ENCODE assay signal across 8 mouse cellular contexts in the genomic region with DNA sequence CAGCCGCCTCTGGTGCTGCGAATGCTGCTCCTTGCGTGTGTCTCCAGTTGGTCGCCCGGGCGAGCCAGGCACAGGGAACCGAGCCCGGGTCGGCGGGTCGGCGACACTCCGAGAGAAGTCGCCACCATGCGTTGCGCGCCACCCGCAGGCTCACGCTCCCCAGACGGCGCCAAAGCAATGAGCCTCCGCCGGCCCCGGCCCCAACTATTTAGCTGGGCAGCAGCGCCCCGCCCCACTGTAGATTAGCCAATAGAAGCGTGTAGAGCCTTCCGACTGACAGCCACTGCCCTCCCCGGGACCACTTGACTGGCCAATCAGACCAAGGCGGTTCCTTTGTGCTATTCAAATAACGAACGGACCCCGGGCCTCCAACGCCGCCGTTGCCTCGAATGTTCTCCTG. TPM values are rescaled to one million over a fixed set of nuclear protein-coding genes. Genes with fewer than 3 reads are reported as not detected.
DNase-seq lines count a peak whose midpoint lies in the region; ATAC-seq and TF ChIP-seq lines count a peak whose summit lies in the region.

A gene (minus strand): TSS at position 181 of the 400 bp plus-strand sequence.

- DNase-seq in brain, embryonic 14.5 days (ENCODE audit: low read depth): peak; percentile 99
- peak; percentile 98 for DNase-seq in forebrain, embryonic 11.5 days (ENCODE audit: low spot score)
- DNase-seq in kidney, postnatal 14 days: peak; percentile 97

- peak within 1 kb of the TSS; percentile 99 for H3K9ac ChIP-seq in forebrain, embryonic 11.5 days (ENCODE audit: low read length)
- H3K9ac ChIP-seq in heart, embryonic 15.5 days: peak within 1 kb of the TSS; percentile 91
- H3K9ac ChIP-seq in liver, embryonic 12.5 days: peak within 1 kb of the TSS; percentile 57
- peak within 1 kb of the TSS; percentile 99 for H3K9ac ChIP-seq in stomach, embryonic 14.5 days (replicated peaks; ENCODE audit: low read depth, low read length)

- peaks cover 14% of the 10 kb centered on the region for H3K79me3 ChIP-seq in C2C12 (ENCODE audit: low read depth)

- WGBS in forebrain, embryonic 11.5 days: under 1% methylated on average over 37 of the region's 37 CpGs
- under 1% methylated on average over 37 of the region's 37 CpGs for WGBS in heart, embryonic 15.5 days
- under 1% methylated on average over 37 of the region's 37 CpGs for WGBS in liver, embryonic 12.5 days (ENCODE audit: insufficient replicate concordance)
- under 1% methylated on average over 34 of the region's 37 CpGs for whole genome bisulfite sequencing in stomach, embryonic 14.5 days

- H3K79me2 ChIP-seq in C2C12 (ENCODE audit: control insufficient read depth, insufficient read depth) (peaks cover 34% of the 10 kb centered on the region), myocyte (ENCODE audit: control insufficient read depth, insufficient read depth) (no peaks in the 10 kb centered on the region)

- peak within 1 kb of the TSS; percentile 89 for H3K27ac ChIP-seq in forebrain, embryonic 11.5 days (ENCODE audit: low read depth, low read length)
- H3K27ac ChIP-seq in heart, embryonic 15.5 days: peak within 1 kb of the TSS; percentile 93
- H3K27ac ChIP-seq in liver, embryonic 12.5 days: peak within 1 kb of the TSS; percentile 62
- peak within 1 kb of the TSS; percentile 97 for H3K27ac ChIP-seq in stomach, embryonic 14.5 days (ENCODE audit: low read length)

- peak within 1 kb of the TSS; percentile 89 for H3K4me2 ChIP-seq in forebrain, embryonic 11.5 days (ENCODE audit: low read depth, low read length, severe bottlenecking)
- H3K4me2 ChIP-seq in heart, embryonic 15.5 days: peak within 1 kb of the TSS; percentile 93
- peak within 1 kb of the TSS; percentile 70 for H3K4me2 ChIP-seq in liver, embryonic 12.5 days
- peak within 1 kb of the TSS; percentile 83 for H3K4me2 ChIP-seq in myocyte (ENCODE audit: low read depth)
- peak within 1 kb of the TSS; percentile 98 for H3K4me2 ChIP-seq in stomach, embryonic 14.5 days (replicated peaks; ENCODE audit: low read depth, low read length)

- TF ChIP-seq CTCF in C2C12 (IDR thresholded peaks at IDR 0.05; ENCODE audit: control insufficient read depth, insufficient read depth, insufficient read length): peak; percentile 17
- TF ChIP-seq CTCF in brain, embryonic 14.5 days (IDR thresholded peaks at IDR 0.05; ENCODE audit: borderline replicate concordance, extremely low read depth, insufficient read depth, insufficient read length): no peak

- no peaks in the 10 kb centered on the region for H3K36me3 ChIP-seq in C2C12 (ENCODE audit: control insufficient read depth, insufficient read depth)
- no peaks in the 10 kb centered on the region for H3K36me3 ChIP-seq in forebrain, embryonic 11.5 days (ENCODE audit: control insufficient read depth, insufficient read depth, low read length)
- no peaks in the 10 kb centered on the region for H3K36me3 ChIP-seq in heart, embryonic 15.5 days
- H3K36me3 ChIP-seq in liver, embryonic 12.5 days: no peaks in the 10 kb centered on the region
- H3K36me3 ChIP-seq in myocyte (ENCODE audit: control insufficient read depth, insufficient read depth): no peaks in the 10 kb centered on the region
- H3K36me3 ChIP-seq in stomach, embryonic 14.5 days (ENCODE audit: control insufficient read depth, insufficient read depth, low read length): no peaks in the 10 kb centered on the region

- H3ac ChIP-seq in C2C12 (ENCODE audit: control insufficient read depth, insufficient read length, low read depth): peak within 1 kb of the TSS; percentile 69
- H3ac ChIP-seq in myocyte (ENCODE audit: control insufficient read depth, insufficient read length): peak within 1 kb of the TSS; percentile 95

- peak within 1 kb of the TSS; percentile 87 for H3K4me3 ChIP-seq in C2C12 (ENCODE audit: insufficient read depth, poor library complexity, severe bottlenecking)
- H3K4me3 ChIP-seq in forebrain, embryonic 11.5 days (ENCODE audit: low read depth, low read length): peak within 1 kb of the TSS; percentile 96
- peak within 1 kb of the TSS; percentile 88 for H3K4me3 ChIP-seq in heart, embryonic 15.5 days
- H3K4me3 ChIP-seq in liver, embryonic 12.5 days: peak within 1 kb of the TSS; percentile 59
- H3K4me3 ChIP-seq in myocyte: peak within 1 kb of the TSS; percentile 68
- peak within 1 kb of the TSS; percentile 98 for H3K4me3 ChIP-seq in stomach, embryonic 14.5 days (ENCODE audit: low read depth, low read length)

- TF ChIP-seq POLR2A in brain, embryonic 14.5 days (IDR thresholded peaks at IDR 0.05; ENCODE audit: borderline replicate concordance, extremely low read depth, insufficient read depth, insufficient read length, poor library complexity, severe bottlenecking): peak; percentile 98
- peak; percentile 99 for TF ChIP-seq POLR2A in myocyte (IDR thresholded peaks at IDR 0.05; ENCODE audit: insufficient read length, low read depth)

- no peaks in the 10 kb centered on the region for H3K9me3 ChIP-seq in forebrain, embryonic 11.5 days (ENCODE audit: control insufficient read depth, low read length)
- no peaks in the 10 kb centered on the region for H3K9me3 ChIP-seq in heart, embryonic 15.5 days (replicated peaks)
- H3K9me3 ChIP-seq in liver, embryonic 12.5 days (replicated peaks): no peaks in the 10 kb centered on the region
- H3K9me3 ChIP-seq in stomach, embryonic 14.5 days (ENCODE audit: control insufficient read depth, low read depth, low read length): no peaks in the 10 kb centered on the region

- H3K4me1 ChIP-seq in forebrain, embryonic 11.5 days (replicated peaks; ENCODE audit: control insufficient read depth, insufficient read depth, low read length): peaks cover 15% of the 10 kb centered on the region
- peaks cover 29% of the 10 kb centered on the region for H3K4me1 ChIP-seq in heart, embryonic 15.5 days (replicated peaks)
- peaks cover 21% of the 10 kb centered on the region for H3K4me1 ChIP-seq in liver, embryonic 12.5 days
- H3K4me1 ChIP-seq in stomach, embryonic 14.5 days (ENCODE audit: control insufficient read depth, insufficient read depth, low read length): peaks cover 17% of the 10 kb centered on the region

- H3K27me3 ChIP-seq in C2C12 (ENCODE audit: control insufficient read depth, insufficient read depth, insufficient read length): no peaks in the 10 kb centered on the region
- H3K27me3 ChIP-seq in forebrain, embryonic 11.5 days (ENCODE audit: control insufficient read depth, insufficient read depth, low read length): peaks cover under 1% of the 10 kb centered on the region
- peaks cover 10% of the 10 kb centered on the region; the same call in 1 of the 2 replicates for H3K27me3 ChIP-seq in heart, embryonic 15.5 days
- H3K27me3 ChIP-seq in liver, embryonic 12.5 days (replicated peaks): peaks cover 89% of the 10 kb centered on the region
- no peaks in the 10 kb centered on the region for H3K27me3 ChIP-seq in myocyte (ENCODE audit: control insufficient read depth, insufficient read depth, insufficient read length)
- H3K27me3 ChIP-seq in stomach, embryonic 14.5 days (ENCODE audit: control insufficient read depth, insufficient read depth, low read length): no peaks in the 10 kb centered on the region

- ATAC-seq in forebrain, embryonic 11.5 days (replicated peaks; ENCODE audit: low FRiP score): peak; percentile 91
- peak; percentile 89 for ATAC-seq in heart, embryonic 15.5 days (replicated peaks; ENCODE audit: insufficient number of reproducible peaks, insufficient read depth, low FRiP score, low read depth)
- ATAC-seq in liver, embryonic 12.5 days: peak; percentile 70
- ATAC-seq in stomach, embryonic 14.5 days (ENCODE audit: insufficient number of reproducible peaks, insufficient read depth, low FRiP score, low read depth): peak; percentile 91

TF ChIP-seq in C2C12, 6 proteins besides CTCF, POLR2A, EP300 and RAD21:
- TF ChIP-seq MYOG (IDR thresholded peaks at IDR 0.05; ENCODE audit: control insufficient read depth, extremely low read depth, insufficient read length) (no peak), MAX (IDR thresholded peaks at IDR 0.05) (no peak), USF1 (IDR thresholded peaks at IDR 0.05; ENCODE audit: low read depth) (no peak), CEBPB (IDR thresholded peaks at IDR 0.05; ENCODE audit: low read depth) (no peak), FOSL1 (IDR thresholded peaks at IDR 0.05; ENCODE audit: insufficient read depth, low read length, poor library complexity, severe bottlenecking) (no peak), MYOD1 (IDR thresholded peaks at IDR 0.05; ENCODE audit: control insufficient read depth, insufficient read length, low read depth) (no peak)

TF ChIP-seq in myocyte, 11 proteins besides CTCF, POLR2A, EP300 and RAD21:
- no peak for TF ChIP-seq TCF12 (IDR thresholded peaks at IDR 0.05; ENCODE audit: insufficient read depth, poor library complexity, severe bottlenecking)
- TF ChIP-seq TCF3 (IDR thresholded peaks at IDR 0.05; ENCODE audit: insufficient read length, low read depth): peak; percentile 26
- no peak for TF ChIP-seq SRF (IDR thresholded peaks at IDR 0.05; ENCODE audit: control insufficient read depth, insufficient read length, low read depth)
- peak in 1 of 3 experiments; percentile 14 for TF ChIP-seq MYOD1 (IDR thresholded peaks at IDR 0.05; ENCODE audit: control insufficient read depth in 1 of 3, insufficient read length in 2 of 3, low read depth in 2 of 3)
- peak; percentile 92 for TF ChIP-seq E2F4 (IDR thresholded peaks at IDR 0.05; ENCODE audit: insufficient read depth)
- peak; percentile 100 for TF ChIP-seq POLR2AphosphoS2 (IDR thresholded peaks at IDR 0.05; ENCODE audit: insufficient read length, low read depth)
- peak; percentile 69 for TF ChIP-seq REST (IDR thresholded peaks at IDR 0.05; ENCODE audit: insufficient read depth, insufficient read length)

RNA-seq across cellular contexts. Expression of the gene that starts here (rescaled TPM):
- polyA plus RNA-seq in C2C12 (2012; fragmentation: generic; extraction: Trizol): 61.4 TPM
- polyA plus RNA-seq in brain, embryonic 14.5 days (2012; rRNA removed): 26.1 and 37.9 TPM in 2 replicates
- polyA plus RNA-seq in forebrain, embryonic 11.5 days (2014; fragmentation: Nextera tagmentation; extraction: Ambion mirVana): 3.7 and 8.5 TPM in 2 replicates
- polyA plus RNA-seq in heart, embryonic 15.5 days (2015; fragmentation: Nextera tagmentation; extraction: Ambion mirVana): 1.7 and 2.0 TPM in 2 replicates
- 0.44 and 0.59 TPM in 2 replicates for polyA plus RNA-seq in liver, embryonic 12.5 days (2016; fragmentation: Nextera tagmentation; extraction: Ambion mirVana)
- polyA plus RNA-seq in myocyte (2012; fragmentation: generic; extraction: Trizol): 20.5 TPM
- polyA plus RNA-seq in stomach, embryonic 14.5 days (2014; fragmentation: Nextera tagmentation; extraction: Ambion mirVana): 2.8 and 3.1 TPM in 2 replicates

Comparison
In these comparisons a context has a peak if more than half of its experiments do, and no peak if none do; other contexts are left out.
1. Peak in every context shown above with its lines: DNase-seq, ATAC-seq, H3K4me3 ChIP-seq and H3K27ac ChIP-seq.
2. Peak in ATAC-seq, H3K4me3 ChIP-seq, H3K27ac ChIP-seq, H3K9ac ChIP-seq and H3K4me2 ChIP-seq in liver, embryonic 12.5 days; RNA of the gene not detected or under 1 TPM.